Mouse (Mus musculus): ENCODE data around the gene Plcg2. TPM values are rescaled to one million over a fixed set of nuclear protein-coding genes. Genes with fewer than 3 reads are reported as not detected.

The Plcg2 gene
- polyA plus RNA-seq, 2 experiments: 3.2 to 3.6 TPM

GRCm38 (mm10) chr8:117577883-117578282 is 79.8 kb downstream of the Plcg2 start:
- WGBS: 63% methylated on average over 10 of the region's 10 CpGs
- Histone ChIP-seq H3K27me3 (ENCODE audit: control insufficient read depth, insufficient read depth, low read length) (no peaks in the 10 kb centered on the region), H3K36me3 (ENCODE audit: control insufficient read depth, insufficient read depth, low read length) (no peaks in the 10 kb centered on the region), H3K9ac (ENCODE audit: low read depth, low read length, severe bottlenecking) (no peak overlapping the region), H3K4me1 (ENCODE audit: control insufficient read depth, insufficient read depth, low read length) (no peaks in the 10 kb centered on the region), H3K4me3 (replicated peaks; ENCODE audit: low read length) (no peak overlapping the region), H3K27ac (replicated peaks; ENCODE audit: low read depth, low read length) (no peak overlapping the region), H3K4me2 (replicated peaks; ENCODE audit: low read depth, low read length, severe bottlenecking) (no peak overlapping the region), H3K9me3 (ENCODE audit: control insufficient read depth, low read length) (no peaks in the 10 kb centered on the region)
- TF ChIP-seq POLR2A (IDR thresholded peaks at IDR 0.05; ENCODE audit: borderline replicate concordance, extremely low read depth, insufficient read depth, insufficient read length): no peak
- ATAC-seq (ENCODE audit: low FRiP score, low read depth) (no peak), DNase-seq (ENCODE audit: low spot score) (no peak)

GRCm38 (mm10) chr8:117578856-117579255 is 80.8 kb downstream of the Plcg2 start:
- Histone ChIP-seq H3K36me3 (ENCODE audit: control insufficient read depth, insufficient read depth, low read length) (no peaks in the 10 kb centered on the region), H3K9me3 (ENCODE audit: control insufficient read depth, low read length) (no peaks in the 10 kb centered on the region), H3K9ac (ENCODE audit: low read depth, low read length, severe bottlenecking) (no peak overlapping the region), H3K27me3 (ENCODE audit: control insufficient read depth, insufficient read depth, low read length) (no peaks in the 10 kb centered on the region), H3K4me3 (replicated peaks; ENCODE audit: low read length) (no peak overlapping the region), H3K27ac (replicated peaks; ENCODE audit: low read depth, low read length) (no peak overlapping the region), H3K4me2 (replicated peaks; ENCODE audit: low read depth, low read length, severe bottlenecking) (no peak overlapping the region), H3K4me1 (ENCODE audit: control insufficient read depth, insufficient read depth, low read length) (no peaks in the 10 kb centered on the region)
- DNase-seq (ENCODE audit: low spot score): no peak
- 86% methylated on average over 6 of the region's 6 CpGs for WGBS
- ATAC-seq (ENCODE audit: low FRiP score, low read depth): no peak
- TF ChIP-seq POLR2A (IDR thresholded peaks at IDR 0.05; ENCODE audit: borderline replicate concordance, extremely low read depth, insufficient read depth, insufficient read length): no peak

- ATAC-seq (ENCODE audit: low FRiP score, low read depth) (no peak), DNase-seq (ENCODE audit: low spot score) (no peak)
- Histone ChIP-seq H3K4me1 (ENCODE audit: control insufficient read depth, insufficient read depth, low read length) (no peaks in the 10 kb centered on the region), H3K27me3 (ENCODE audit: control insufficient read depth, insufficient read depth, low read length) (no peaks in the 10 kb centered on the region), H3K27ac (replicated peaks; ENCODE audit: low read depth, low read length) (no peak overlapping the region), H3K9me3 (ENCODE audit: control insufficient read depth, low read length) (no peaks in the 10 kb centered on the region), H3K9ac (ENCODE audit: low read depth, low read length, severe bottlenecking) (no peak overlapping the region), H3K4me2 (replicated peaks; ENCODE audit: low read depth, low read length, severe bottlenecking) (no peak overlapping the region), H3K4me3 (replicated peaks; ENCODE audit: low read length) (no peak overlapping the region), H3K36me3 (ENCODE audit: control insufficient read depth, insufficient read depth, low read length) (no peaks in the 10 kb centered on the region)
- no peak for TF ChIP-seq POLR2A (IDR thresholded peaks at IDR 0.05; ENCODE audit: borderline replicate concordance, extremely low read depth, insufficient read depth, insufficient read length)
- WGBS: 92% methylated on average over 5 of the region's 5 CpGs
These were observed 95.8 kb downstream of the Plcg2 start for GRCm38 (mm10) chr8:117593862-117594261.

DNA sequence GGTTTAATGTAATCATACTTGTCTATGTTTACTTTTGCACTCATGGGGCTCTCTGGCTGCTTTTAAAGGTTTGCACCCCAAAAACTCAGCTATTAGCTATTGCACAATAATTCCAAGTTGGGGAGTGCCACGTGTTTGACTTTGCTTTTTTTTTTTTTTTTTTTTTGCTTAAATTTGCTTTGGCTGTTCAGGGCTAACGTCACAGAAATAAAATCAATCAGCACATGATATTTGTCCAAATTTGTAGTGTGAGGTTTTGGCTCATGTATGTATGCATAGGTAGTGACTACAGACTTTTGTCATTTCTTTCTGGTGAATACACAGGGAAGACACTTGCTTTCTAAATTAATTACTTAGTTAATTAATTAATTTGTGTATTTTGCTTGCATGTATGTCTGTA is 96.9 kb downstream of the Plcg2 start:
- H3K9ac ChIP-seq (ENCODE audit: low read depth, low read length, severe bottlenecking): no peak overlapping the region
- no peak overlapping the region for H3K4me3 ChIP-seq (replicated peaks; ENCODE audit: low read length)
- H3K4me2 ChIP-seq (replicated peaks; ENCODE audit: low read depth, low read length, severe bottlenecking): no peak overlapping the region
- no peak for TF ChIP-seq POLR2A (IDR thresholded peaks at IDR 0.05; ENCODE audit: borderline replicate concordance, extremely low read depth, insufficient read depth, insufficient read length)
- H3K27ac ChIP-seq (replicated peaks; ENCODE audit: low read depth, low read length): no peak overlapping the region
- ATAC-seq (ENCODE audit: low FRiP score, low read depth) (no peak), DNase-seq (ENCODE audit: low spot score) (no peak)
- WGBS: 86% methylated on average over 2 of the region's 2 CpGs
- H3K4me1 ChIP-seq (ENCODE audit: control insufficient read depth, insufficient read depth, low read length): no peaks in the 10 kb centered on the region
- no peaks in the 10 kb centered on the region for H3K36me3 ChIP-seq (ENCODE audit: control insufficient read depth, insufficient read depth, low read length)
- H3K27me3 ChIP-seq (ENCODE audit: control insufficient read depth, insufficient read depth, low read length): no peaks in the 10 kb centered on the region
- no peaks in the 10 kb centered on the region for H3K9me3 ChIP-seq (ENCODE audit: control insufficient read depth, low read length)

- no peak for ATAC-seq (ENCODE audit: low FRiP score, low read depth)
- no peaks in the 10 kb centered on the region for H3K36me3 ChIP-seq (ENCODE audit: control insufficient read depth, insufficient read depth, low read length)
- no peak overlapping the region for H3K4me3 ChIP-seq (replicated peaks; ENCODE audit: low read length)
- H3K27ac ChIP-seq (replicated peaks; ENCODE audit: low read depth, low read length): no peak overlapping the region
- H3K4me2 ChIP-seq (replicated peaks; ENCODE audit: low read depth, low read length, severe bottlenecking): no peak overlapping the region
- no peak for TF ChIP-seq POLR2A (IDR thresholded peaks at IDR 0.05; ENCODE audit: borderline replicate concordance, extremely low read depth, insufficient read depth, insufficient read length)
- no peak overlapping the region for H3K9ac ChIP-seq (ENCODE audit: low read depth, low read length, severe bottlenecking)
- no peak for DNase-seq (ENCODE audit: low spot score)
- 83% methylated on average over 5 of the region's 5 CpGs for WGBS
- H3K9me3 ChIP-seq (ENCODE audit: control insufficient read depth, low read length): no peaks in the 10 kb centered on the region
- no peaks in the 10 kb centered on the region for H3K4me1 ChIP-seq (ENCODE audit: control insufficient read depth, insufficient read depth, low read length)
- no peaks in the 10 kb centered on the region for H3K27me3 ChIP-seq (ENCODE audit: control insufficient read depth, insufficient read depth, low read length)
These were observed 98.7 kb downstream of the Plcg2 start for GRCm38 (mm10) chr8:117596777-117597176.

DNA sequence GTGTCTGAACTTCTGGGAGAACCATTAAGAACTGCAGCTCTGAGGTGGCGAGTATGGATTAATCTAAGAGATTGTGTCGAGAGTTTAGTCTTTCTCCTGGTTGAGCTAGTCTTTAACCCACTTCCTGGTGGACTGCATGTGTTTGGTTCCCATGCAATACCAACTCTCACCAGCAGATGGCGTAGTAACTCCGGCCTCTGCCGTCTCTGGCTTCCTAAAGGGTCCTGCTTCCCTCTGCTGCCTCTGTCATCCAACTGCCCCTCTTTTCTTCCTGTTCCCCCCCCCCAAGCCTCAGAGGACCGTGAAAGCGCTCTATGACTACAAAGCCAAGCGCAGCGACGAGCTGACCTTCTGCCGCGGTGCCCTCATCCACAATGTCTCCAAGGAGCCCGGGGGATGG is 102.7 kb downstream of the Plcg2 start:
- WGBS: 84% methylated on average over 13 of the region's 13 CpGs
- ATAC-seq (ENCODE audit: low FRiP score, low read depth) (no peak), DNase-seq (ENCODE audit: low spot score) (no peak)

More for the DNA sequence above, 102.7 kb downstream of the Plcg2 start:
- TF ChIP-seq POLR2A (IDR thresholded peaks at IDR 0.05; ENCODE audit: borderline replicate concordance, extremely low read depth, insufficient read depth, insufficient read length): no peak
- no peak overlapping the region for H3K4me3 ChIP-seq (replicated peaks; ENCODE audit: low read length)
- H3K9me3 ChIP-seq (ENCODE audit: control insufficient read depth, low read length): no peaks in the 10 kb centered on the region
- H3K4me1 ChIP-seq (ENCODE audit: control insufficient read depth, insufficient read depth, low read length): no peaks in the 10 kb centered on the region
- H3K27ac ChIP-seq (replicated peaks; ENCODE audit: low read depth, low read length): no peak overlapping the region
- H3K36me3 ChIP-seq (ENCODE audit: control insufficient read depth, insufficient read depth, low read length): no peaks in the 10 kb centered on the region
- H3K27me3 ChIP-seq (ENCODE audit: control insufficient read depth, insufficient read depth, low read length): no peaks in the 10 kb centered on the region
- no peak overlapping the region for H3K9ac ChIP-seq (ENCODE audit: low read depth, low read length, severe bottlenecking)
- no peak overlapping the region for H3K4me2 ChIP-seq (replicated peaks; ENCODE audit: low read depth, low read length, severe bottlenecking)
